Mouse (Mus musculus): Measurements from ENCODE around the gene Lypd6b. TPM values are rescaled to one million over a fixed set of nuclear protein-coding genes. Genes with fewer than 3 reads are reported as not detected.

Gene Lypd6b
- total RNA-seq, 1 experiment from 2014 or later = 1.9 TPM

- DNase-seq = no peak
Observed at GRCm38 (mm10) chr2:49869782-49870514, 82.5 kb downstream of the Lypd6b start.

GRCm38 (mm10) chr2:49871012-49871411 lies 83.5 kb downstream of the Lypd6b start:
- DNase-seq = no peak

GRCm38 (mm10) chr2:49880507-49880906 lies 93.0 kb downstream of the Lypd6b start:
- no peak for DNase-seq

GRCm38 (mm10) chr2:49881002-49881401 lies 93.5 kb downstream of the Lypd6b start:
- no peak for DNase-seq

- no peak for DNase-seq
Observed at GRCm38 (mm10) chr2:49882461-49882860, 95.0 kb downstream of the Lypd6b start.

GRCm38 (mm10) chr2:49883990-49884389 lies 96.5 kb downstream of the Lypd6b start:
- DNase-seq = no peak

- no peak for DNase-seq
Observed at GRCm38 (mm10) chr2:49886209-49886608, 98.7 kb downstream of the Lypd6b start.

- DNase-seq = no peak
Observed at GRCm38 (mm10) chr2:49888346-49888745, 100.9 kb downstream of the Lypd6b start.

GRCm38 (mm10) chr2:49890727-49891126 lies 103.2 kb downstream of the Lypd6b start:
- no peak for DNase-seq

- no peak for DNase-seq
Observed at GRCm38 (mm10) chr2:49909838-49910407, 122.4 kb downstream of the Lypd6b start.

GRCm38 (mm10) chr2:49911296-49912034 lies 124.0 kb downstream of the Lypd6b start:
- DNase-seq = no peak

GRCm38 (mm10) chr2:49912261-49912895 lies 124.9 kb downstream of the Lypd6b start:
- DNase-seq = no peak

- DNase-seq = no peak
Observed at GRCm38 (mm10) chr2:49917489-49917888, 130.0 kb downstream of the Lypd6b start.

- no peak for DNase-seq
Observed at GRCm38 (mm10) chr2:49918132-49918531, 130.6 kb downstream of the Lypd6b start.

- DNase-seq = no peak
Observed at GRCm38 (mm10) chr2:49918692-49919091, 131.2 kb downstream of the Lypd6b start.

- DNase-seq = no peak
Observed at GRCm38 (mm10) chr2:49921948-49922347, 134.5 kb downstream of the Lypd6b start.

- DNase-seq = no peak
Observed at GRCm38 (mm10) chr2:49922810-49923209, 135.3 kb downstream of the Lypd6b start.

GRCm38 (mm10) chr2:49926186-49926585 lies 138.7 kb downstream of the Lypd6b start:
- DNase-seq = no peak

GRCm38 (mm10) chr2:49927362-49927761 lies 139.9 kb downstream of the Lypd6b start:
- no peak for DNase-seq

- no peak for DNase-seq
Observed at GRCm38 (mm10) chr2:49929931-49930330, 142.4 kb downstream of the Lypd6b start.

- no peak for DNase-seq
Observed at GRCm38 (mm10) chr2:49937621-49938020, 150.1 kb downstream of the Lypd6b start.

GRCm38 (mm10) chr2:49938246-49938645 lies 150.8 kb downstream of the Lypd6b start:
- DNase-seq = no peak

GRCm38 (mm10) chr2:49940372-49940771 lies 152.9 kb downstream of the Lypd6b start:
- no peak for DNase-seq
